Mouse (Mus musculus) hindbrain, postnatal 0 days (tissue): ENCODE data around the gene Olfr1167. TPM values are rescaled to one million over a fixed set of nuclear protein-coding genes. Genes with fewer than 3 reads are reported as not detected.
"Not testable (repeated sequence)": the region's sequence is repeated elsewhere in the genome, so short reads cannot be mapped to it uniquely, and the experiment has no call there.

Source experiments
- ATAC-seq: fragments of 200-750 bp; cut with Nextera tagmentation; 2 replicates; pipeline ENCODE4 v1.8.0; 2017; ENCODE audit warnings: mild to moderate bottlenecking, moderate TSS enrichment, moderate library complexity
- DNase-seq: peaks from one replicate; pipeline ENCODE4 v3.0.0-alpha.2; 2015; ENCODE audit warnings: low spot score
- H3K27ac ChIP-seq: fragments of 300-500 bp; sonication (generic); 2 replicates; pipeline ENCODE4 v1.5.1; 2014; ENCODE audit warnings: mild to moderate bottlenecking
- H3K27me3 ChIP-seq: fragments of 300-500 bp; sonication (generic); 2 replicates; pipeline ENCODE4 v1.6.1; 2014; ENCODE audit warnings: low read length, mixed read lengths; ENCODE audit not compliant: insufficient read depth
- H3K36me3 ChIP-seq: fragments of 300-500 bp; sonication (generic); 2 replicates; pipeline ENCODE4 v1.6.1; 2014; ENCODE audit warnings: low read length, mixed read lengths; ENCODE audit not compliant: insufficient read depth
- H3K4me1 ChIP-seq: fragments of 300-500 bp; sonication (generic); 2 replicates; pipeline ENCODE4 v1.6.1; 2014; ENCODE audit warnings: antibody characterized with exemption, low read length, mixed read lengths; ENCODE audit not compliant: insufficient read depth
- H3K4me2 ChIP-seq: fragments of 300-500 bp; sonication (generic); 2 replicates; pipeline ENCODE4 v1.6.1; 2014; ENCODE audit warnings: low read depth, mild to moderate bottlenecking, low read length, moderate library complexity, mixed read lengths
- H3K4me3 ChIP-seq: fragments of 300-500 bp; sonication (generic); 2 replicates; pipeline ENCODE4 v1.5.1; 2014; ENCODE audit warnings: low read length
- H3K9ac ChIP-seq: fragments of 300-500 bp; sonication (generic); replicated peaks from 2 replicates; pipeline ENCODE4 v1.6.1; 2014; ENCODE audit warnings: mild to moderate bottlenecking, low read length, moderate library complexity, mixed read lengths
- H3K9me3 ChIP-seq: fragments of 300-500 bp; sonication (generic); 2 replicates; pipeline ENCODE4 v1.6.1; 2016; ENCODE audit warnings: low read length, mixed read lengths
- CTCF ChIP-seq: IDR thresholded peaks from 2 replicates; pipeline ENCODE4 v1.5.1; 2016; ENCODE audit warnings: antibody characterized with exemption, control low read depth, low read depth
- WGBS: fragments of 180-500 bp; shearing (Covaris S2); extraction: QIAGEN DNeasy Blood & Tissue Kit; methylation state at CpG from one replicate; pipeline ENCODE4 v1.1.7; 2014; 5-methylcytosine and 5-hydroxymethylcytosine counted together
- polyA plus RNA-seq: library from polyadenylated mRNA; unstranded; fragments of >200 nt; fragmentation: Nextera tagmentation; extraction: Ambion mirVana; gene quantifications from 2 replicates; pipeline ENCODE4 v1.2.1, GENCODE M21; 2015
- total RNA-seq: library from RNA; depleted of rRNA; stranded (reverse); fragments of >200 nt; gene quantifications from 2 replicates; pipeline ENCODE4 v1.2.3, GENCODE M21; 2014; rRNA removed

The Olfr1167 gene
- not detected in 2 replicates for total RNA-seq
- polyA plus RNA-seq, result not detected in 2 replicates

- 86% methylated on average over 1 of the region's 1 CpGs for whole genome bisulfite sequencing
- H3K36me3 ChIP-seq, ATAC-seq: not testable (repeated sequence)
Observed at GRCm38 (mm10) chr2:88155093-88155492, at the start of gene Olfr1167. Gene Olfr1167 (minus strand): TSS chr2:88155193.

GRCm38 (mm10) chr2:88181580-88181979 lies 26.6 kb upstream of the Olfr1167 start, which contains the start of gene Olfr1168:
Gene Olfr1168 (plus strand): TSS chr2:88181880.
- DNase-seq (no peak), ATAC-seq (no peak)
- no peaks in the 10 kb centered on the region for H3K36me3 ChIP-seq
- H3K9ac ChIP-seq, result no peak within 1 kb of the TSS
- no peak within 1 kb of the TSS for H3K4me3 ChIP-seq
- no peak for TF ChIP-seq CTCF
- H3K27ac ChIP-seq, result no peak within 1 kb of the TSS
- no peaks in the 10 kb centered on the region for H3K4me1 ChIP-seq
- H3K4me2 ChIP-seq, result no peak within 1 kb of the TSS
- no peaks in the 10 kb centered on the region for H3K27me3 ChIP-seq
- H3K9me3 ChIP-seq, result no peaks in the 10 kb centered on the region
- 89% methylated on average over 2 of the region's 2 CpGs for WGBS

More at GRCm38 (mm10) chr2:88155093-88155492, at the start of gene Olfr1167:
- H3K27me3 ChIP-seq, H3K9ac ChIP-seq, H3K9me3 ChIP-seq, H3K4me2 ChIP-seq, H3K4me1 ChIP-seq, DNase-seq, H3K27ac ChIP-seq, H3K4me3 ChIP-seq: not testable (repeated sequence)

- Histone ChIP-seq H3K36me3 (no peaks in the 10 kb centered on the region), H3K4me1 (no peaks in the 10 kb centered on the region), H3K9me3 (no peaks in the 10 kb centered on the region), H3K27ac (no peak within 1 kb of the TSS), H3K27me3 (no peaks in the 10 kb centered on the region), H3K4me3 (no peak within 1 kb of the TSS), H3K4me2 (no peak within 1 kb of the TSS), H3K9ac (no peak within 1 kb of the TSS)
- no peak for ATAC-seq
- no peak for TF ChIP-seq CTCF
- DNase-seq, result no peak
- whole genome bisulfite sequencing, result 85% methylated on average over 1 of the region's 1 CpGs
Observed at GRCm38 (mm10) chr2:88128172-88128571, 26.8 kb downstream of the Olfr1167 start, which contains the start of gene Olfr1166. Gene Olfr1166 (minus strand): TSS chr2:88128272.

Other genes starting within 250 kb of the Olfr1167 start
- not detected in 2 replicates for gene Olfr1155, start 210.1 kb downstream of the Olfr1167 start, total RNA-seq
- gene Olfr1155, start 210.1 kb downstream of the Olfr1167 start, polyA plus RNA-seq, result not detected in 2 replicates
- not detected in 2 replicates for gene Olfr1156, start 202.1 kb downstream of the Olfr1167 start, total RNA-seq
- not detected in 2 replicates for gene Olfr1156, start 202.1 kb downstream of the Olfr1167 start, polyA plus RNA-seq
- not detected in 2 replicates for gene Olfr1157, start 186.9 kb downstream of the Olfr1167 start, total RNA-seq
- gene Olfr1157, start 186.9 kb downstream of the Olfr1167 start, polyA plus RNA-seq, result not detected in 2 replicates
- gene Olfr74, start 180.5 kb downstream of the Olfr1167 start, total RNA-seq, result not detected in 2 replicates
- not detected in 2 replicates for gene Olfr74, start 180.5 kb downstream of the Olfr1167 start, polyA plus RNA-seq
- not detected in 2 replicates for gene Olfr1158, start 165.1 kb downstream of the Olfr1167 start, total RNA-seq
- gene Olfr1158, start 165.1 kb downstream of the Olfr1167 start, polyA plus RNA-seq, result not detected in 2 replicates
- gene Olfr1160, start 146.9 kb downstream of the Olfr1167 start, total RNA-seq, result not detected in 2 replicates
- gene Olfr1160, start 146.9 kb downstream of the Olfr1167 start, polyA plus RNA-seq, result not detected in 2 replicates
- not detected in 2 replicates for gene Olfr1161, start 132.4 kb downstream of the Olfr1167 start, total RNA-seq
- gene Olfr1161, start 132.4 kb downstream of the Olfr1167 start, polyA plus RNA-seq, result not detected in 2 replicates
- gene Olfr73, start 117.5 kb downstream of the Olfr1167 start, total RNA-seq, result not detected in 2 replicates
- gene Olfr73, start 117.5 kb downstream of the Olfr1167 start, polyA plus RNA-seq, result not detected in 2 replicates
- gene Olfr1162, start 104.1 kb downstream of the Olfr1167 start, total RNA-seq, result not detected in 2 replicates
- not detected in 2 replicates for gene Olfr1162, start 104.1 kb downstream of the Olfr1167 start, polyA plus RNA-seq
- not detected in 2 replicates for gene Olfr1163, start 83.4 kb downstream of the Olfr1167 start, total RNA-seq
- gene Olfr1163, start 83.4 kb downstream of the Olfr1167 start, polyA plus RNA-seq, result not detected in 2 replicates
- not detected in 2 replicates for gene Olfr1164, start 61.2 kb downstream of the Olfr1167 start, total RNA-seq
- gene Olfr1164, start 61.2 kb downstream of the Olfr1167 start, polyA plus RNA-seq, result not detected in 2 replicates
- not detected in 2 replicates for gene Olfr1166, start 26.9 kb downstream of the Olfr1167 start, total RNA-seq
- gene Olfr1166, start 26.9 kb downstream of the Olfr1167 start, polyA plus RNA-seq, result not detected in 2 replicates
- gene Olfr1168, start 26.7 kb upstream of the Olfr1167 start, total RNA-seq, result not detected in 2 replicates
- gene Olfr1168, start 26.7 kb upstream of the Olfr1167 start, polyA plus RNA-seq, result not detected in 2 replicates
- gene Olfr1170, start 73.1 kb upstream of the Olfr1167 start, total RNA-seq, result not detected in 2 replicates
- not detected in 2 replicates for gene Olfr1170, start 73.1 kb upstream of the Olfr1167 start, polyA plus RNA-seq
- gene Olfr1173, start 124.7 kb upstream of the Olfr1167 start, total RNA-seq, result not detected in 2 replicates
- not detected in 2 replicates for gene Olfr1173, start 124.7 kb upstream of the Olfr1167 start, polyA plus RNA-seq
- not detected in 2 replicates for gene Olfr1174-ps, start 159.9 kb upstream of the Olfr1167 start, total RNA-seq
- not detected in 2 replicates for gene Olfr1174-ps, start 159.9 kb upstream of the Olfr1167 start, polyA plus RNA-seq
- not detected in 2 replicates for gene Olfr1175-ps, start 172.0 kb upstream of the Olfr1167 start, total RNA-seq
- gene Olfr1175-ps, start 172.0 kb upstream of the Olfr1167 start, polyA plus RNA-seq, result not detected in 2 replicates
- gene Olfr1176, start 181.5 kb upstream of the Olfr1167 start, total RNA-seq, result not detected in 2 replicates
- not detected in 2 replicates for gene Olfr1176, start 181.5 kb upstream of the Olfr1167 start, polyA plus RNA-seq
- not detected in 2 replicates for gene Olfr1177-ps, start 191.3 kb upstream of the Olfr1167 start, total RNA-seq
- gene Olfr1177-ps, start 191.3 kb upstream of the Olfr1167 start, polyA plus RNA-seq, result not detected in 2 replicates
- gene Olfr1178, start 231.9 kb upstream of the Olfr1167 start, total RNA-seq, result not detected in 2 replicates
- gene Olfr1178, start 231.9 kb upstream of the Olfr1167 start, polyA plus RNA-seq, result not detected in 2 replicates